Mouse (Mus musculus) monocyte, adult 2 months (primary cell): ENCODE measurements around the gene Cit.

Experiments
- DNase-seq, 2 experiments: peaks; one replicate each; pipeline ENCODE4 v3.0.0; 2022; ENCODE audit warnings: low spot score in 2 of 2, low read depth in 1 of 2

Cit gene

GRCm38 (mm10) chr5:116031190-116031577 lies 186.1 kb downstream of the Cit start:
- peak in 1 of 2 experiments; percentile 27 for DNase-seq

GRCm38 (mm10) chr5:116036465-116036864 lies 191.4 kb downstream of the Cit start:
- no peak for DNase-seq

DNA sequence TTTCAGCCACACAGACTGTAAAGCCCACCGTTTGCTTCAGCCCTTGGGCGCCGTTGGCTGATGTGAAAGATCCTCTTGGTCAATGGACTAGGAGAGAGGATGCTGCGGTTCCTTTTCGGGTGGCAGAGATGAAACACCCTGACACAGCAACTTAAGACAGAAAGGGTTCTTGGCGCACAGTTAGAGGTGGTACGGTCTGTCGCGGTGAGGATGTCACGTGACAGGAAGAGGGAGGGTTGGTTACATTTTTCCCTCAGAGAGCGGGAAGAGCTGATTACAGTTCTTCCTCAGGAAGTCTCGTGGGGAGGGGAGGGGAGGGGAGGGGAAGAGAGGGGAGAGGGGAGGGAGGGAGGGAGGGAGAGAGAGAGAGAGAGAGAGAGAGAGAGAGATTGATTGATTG lies 192.7 kb downstream of the Cit start:
- no peak for DNase-seq

DNA sequence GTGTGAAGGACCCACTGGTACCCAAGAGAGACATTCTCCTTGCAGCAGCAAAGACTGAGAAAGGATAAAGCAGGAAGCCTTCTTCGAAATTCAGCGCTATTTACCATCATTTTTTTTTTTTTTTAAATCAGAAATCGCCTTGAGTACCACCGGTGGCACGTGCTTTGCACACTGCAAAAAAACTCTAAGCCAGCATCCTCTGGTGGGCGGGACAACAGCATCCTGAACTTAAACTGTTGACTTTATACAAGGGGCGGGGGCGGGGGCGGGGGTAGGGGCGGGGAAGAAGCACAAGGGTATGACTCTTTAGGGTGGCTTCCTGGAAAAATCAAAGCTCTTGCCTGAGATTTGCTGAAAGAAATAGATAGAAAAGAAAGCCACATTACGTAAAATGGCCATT lies 194.6 kb downstream of the Cit start:
- no peak for DNase-seq

DNA sequence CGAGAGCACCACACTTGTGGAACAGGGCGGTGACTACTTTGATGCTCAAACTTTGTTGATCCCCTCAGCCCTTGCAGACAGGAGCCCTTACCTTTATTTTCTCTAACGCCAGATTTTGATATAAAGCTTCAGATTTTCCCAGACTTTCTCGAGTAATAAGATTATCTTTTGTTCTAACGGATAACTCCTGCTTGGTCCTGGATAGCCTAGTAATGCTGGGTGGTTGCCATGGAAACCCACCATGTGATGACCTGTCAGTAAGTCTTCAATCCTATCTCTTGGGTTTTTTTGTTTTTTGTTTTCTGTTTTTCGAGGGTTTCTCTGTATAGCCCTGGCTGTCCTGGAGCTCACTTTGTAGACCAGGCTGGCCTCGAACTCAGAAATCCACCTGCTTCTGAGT lies 197.2 kb downstream of the Cit start:
- DNase-seq, result no peak

GRCm38 (mm10) chr5:116045581-116045980 lies 200.5 kb downstream of the Cit start:
- DNase-seq, result no peak

DNA sequence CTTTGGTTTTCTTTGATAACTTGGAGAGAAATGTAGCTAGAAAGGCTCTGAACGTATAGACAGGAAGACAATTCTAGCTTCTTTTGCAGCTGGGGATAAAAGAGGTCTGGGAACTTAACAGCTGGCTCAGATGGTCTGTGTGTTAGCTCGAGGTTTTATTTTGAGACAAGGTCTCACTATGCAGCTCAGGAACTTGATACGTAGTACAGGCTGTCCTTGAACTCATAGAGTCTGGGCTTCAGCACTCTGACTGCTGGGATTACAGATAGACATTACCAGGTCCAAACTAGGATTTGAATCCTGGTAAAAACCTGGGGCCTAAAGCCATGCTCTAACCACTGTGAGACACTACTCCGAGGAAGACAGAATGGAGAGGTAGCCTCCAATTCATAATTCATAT lies 201.2 kb downstream of the Cit start:
- no peak for DNase-seq

DNA sequence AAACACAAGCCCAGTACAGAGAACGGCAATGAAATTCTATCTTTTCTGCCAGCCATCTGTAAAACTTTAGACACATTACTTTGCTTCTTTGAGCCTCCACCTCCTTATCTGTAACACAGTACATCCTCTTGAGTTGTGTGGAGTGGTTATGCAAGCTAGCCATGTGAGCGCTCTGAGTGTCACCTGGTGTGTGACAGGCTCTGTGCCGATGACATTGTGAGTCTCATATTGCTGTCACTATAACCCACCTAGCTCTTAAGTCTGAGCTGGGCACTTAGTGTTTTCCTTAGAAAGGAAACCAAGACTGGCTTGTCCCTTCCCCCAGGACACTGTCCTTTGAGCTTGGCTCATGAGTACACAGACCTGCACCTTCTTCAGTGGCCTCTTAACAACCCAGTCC lies 203.2 kb downstream of the Cit start:
- no peak for DNase-seq

DNA sequence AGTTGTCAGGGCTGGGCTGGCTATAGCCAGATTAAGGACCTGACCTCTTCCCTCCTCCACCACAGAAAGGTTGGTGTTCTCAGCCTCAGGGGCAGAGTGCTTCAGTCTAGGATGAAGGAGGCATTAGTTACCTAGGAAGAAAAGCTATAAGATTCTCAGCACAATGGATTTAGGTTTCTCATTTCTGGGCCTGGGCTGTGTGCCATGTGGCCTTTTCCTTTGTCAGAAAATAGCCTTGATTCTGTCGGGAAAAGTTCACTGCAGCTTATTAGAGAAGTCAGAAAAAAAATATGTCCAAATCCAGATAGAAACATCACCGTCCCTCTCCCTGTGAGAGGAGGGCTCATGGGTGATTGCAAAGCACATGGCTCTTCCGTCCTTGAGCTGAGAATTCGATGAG lies 204.7 kb downstream of the Cit start:
- no peak for DNase-seq

- DNase-seq, result no peak
These were observed 207.1 kb downstream of the Cit start for GRCm38 (mm10) chr5:116052171-116052570.

GRCm38 (mm10) chr5:116052826-116053225 lies 207.7 kb downstream of the Cit start:
- no peak for DNase-seq
